Mouse (Mus musculus) liver, postnatal 0 days (tissue): ENCODE data around the gene Mtfr2.

Experiments
- CTCF ChIP-seq: sonication (generic); IDR thresholded peaks from 2 replicates; pipeline ENCODE4 v1.5.1; 2016; ENCODE audit warnings: antibody characterized with exemption, low read depth
- EP300 ChIP-seq: IDR thresholded peaks from 2 replicates; pipeline ENCODE4 v1.6.1; 2016; ENCODE audit warnings: antibody characterized with exemption, low read depth, mild to moderate bottlenecking

- TF ChIP-seq CTCF: no peak
- TF ChIP-seq EP300: no peak
These were observed 33.2 kb downstream of the Mtfr2 start for GRCm38 (mm10) chr10:20380798-20381197.
